In genomic region chr1:133474546-133474945, GRCm38 (mm10) we compare ENCODE assay signal across 26 mouse cellular contexts.
"Had no signal": no experiment of that assay in that cellular context is flagged by ENCODE, and none has a peak within 500 bp of the region (broad histone marks: within the 10 kb centered on the region; RNA-seq: fewer than 3 reads in every experiment).

No protein-coding gene starts in this region.

- H3K9ac ChIP-seq: embryonic facial prominence, embryonic 12.5 days; embryonic facial prominence, embryonic 13.5 days; embryonic facial prominence, embryonic 15.5 days; forebrain, embryonic 12.5 days; forebrain, embryonic 13.5 days; forebrain, embryonic 15.5 days; forebrain, postnatal 0 days had no signal

- H3K27me3 ChIP-seq: embryonic facial prominence, embryonic 12.5 days; embryonic facial prominence, embryonic 13.5 days; embryonic facial prominence, embryonic 15.5 days; forebrain, embryonic 12.5 days; forebrain, embryonic 13.5 days; forebrain, embryonic 15.5 days had no signal

- H3K9me3 ChIP-seq: embryonic facial prominence, embryonic 10.5 days; embryonic facial prominence, embryonic 12.5 days; embryonic facial prominence, embryonic 13.5 days; embryonic facial prominence, embryonic 15.5 days; forebrain, embryonic 10.5 days; forebrain, embryonic 12.5 days; forebrain, embryonic 13.5 days; forebrain, embryonic 15.5 days had no signal

- H3K4me2 ChIP-seq: embryonic facial prominence, embryonic 12.5 days; embryonic facial prominence, embryonic 13.5 days; embryonic facial prominence, embryonic 15.5 days; forebrain, embryonic 12.5 days; forebrain, embryonic 13.5 days; forebrain, embryonic 15.5 days had no signal

- H3K4me3 ChIP-seq: embryonic facial prominence, embryonic 10.5 days; embryonic facial prominence, embryonic 12.5 days; embryonic facial prominence, embryonic 13.5 days; embryonic facial prominence, embryonic 15.5 days; erythroblast, embryonic 14.5 days; forebrain, embryonic 10.5 days; forebrain, embryonic 12.5 days; forebrain, embryonic 13.5 days; forebrain, embryonic 15.5 days; gastrocnemius, adult 2 months; heart, adult 2 months had no signal

- ATAC-seq: forebrain, embryonic 13.5 days; forebrain, embryonic 14.5 days; forebrain, embryonic 15.5 days; forebrain, embryonic 16.5 days; forebrain, postnatal 0 days had no signal

- H3K4me1 ChIP-seq: embryonic facial prominence, embryonic 12.5 days; embryonic facial prominence, embryonic 15.5 days; forebrain, embryonic 13.5 days; forebrain, embryonic 15.5 days had no signal

- H3K27ac ChIP-seq: embryonic facial prominence, embryonic 10.5 days; embryonic facial prominence, embryonic 12.5 days; embryonic facial prominence, embryonic 13.5 days; embryonic facial prominence, embryonic 15.5 days; forebrain, embryonic 10.5 days; forebrain, embryonic 12.5 days; forebrain, embryonic 13.5 days; forebrain, embryonic 15.5 days; gastrocnemius, adult 2 months; heart, adult 2 months had no signal

- H3K36me3 ChIP-seq: embryonic facial prominence, embryonic 10.5 days; embryonic facial prominence, embryonic 12.5 days; embryonic facial prominence, embryonic 13.5 days; embryonic facial prominence, embryonic 15.5 days; forebrain, embryonic 10.5 days; forebrain, embryonic 12.5 days; forebrain, embryonic 15.5 days had no signal

- DNase-seq: cerebellum, adult 9-11 months; cerebellum, postnatal 10 days; cerebellum, postnatal 14 days; cerebellum, postnatal 25 days; cerebellum, postnatal 36 days; embryo, embryonic 11 days; forebrain, postnatal 0 days; gastrocnemius, adult 2 months; gastrocnemius, postnatal 10 days; gastrocnemius, postnatal 14 days; gastrocnemius, postnatal 25 days; gastrocnemius, postnatal 36 days; heart, adult 11 months; heart, adult 18-20 months; heart, adult 2 months had no signal
